Mouse (Mus musculus) activated CD4-positive, CD25-positive, alpha-beta regulatory T cell, adult 4 months (primary cell): ENCODE data around the gene Smim24. TPM values are rescaled to one million over a fixed set of nuclear protein-coding genes. Genes with fewer than 3 reads are reported as not detected.

ENCODE experiments used
- ATAC-seq: one replicate; pipeline ENCODE4 v1.8.0; 2017
- polyA plus RNA-seq, 2 experiments: library from polyadenylated mRNA; unstranded; fragments of 100-300 nt; shearing (Covaris generic); gene quantifications; one replicate each; pipeline ENCODE4 v1.2.1; 2017

Gene Smim24
- polyA plus RNA-seq, 2 experiments from 2014 or later = 7.3 to 13.3 TPM

GRCm38 (mm10) chr10:81392270-81392669 is 581 bp upstream of the Smim24 start:
- no peak for ATAC-seq

DNA sequence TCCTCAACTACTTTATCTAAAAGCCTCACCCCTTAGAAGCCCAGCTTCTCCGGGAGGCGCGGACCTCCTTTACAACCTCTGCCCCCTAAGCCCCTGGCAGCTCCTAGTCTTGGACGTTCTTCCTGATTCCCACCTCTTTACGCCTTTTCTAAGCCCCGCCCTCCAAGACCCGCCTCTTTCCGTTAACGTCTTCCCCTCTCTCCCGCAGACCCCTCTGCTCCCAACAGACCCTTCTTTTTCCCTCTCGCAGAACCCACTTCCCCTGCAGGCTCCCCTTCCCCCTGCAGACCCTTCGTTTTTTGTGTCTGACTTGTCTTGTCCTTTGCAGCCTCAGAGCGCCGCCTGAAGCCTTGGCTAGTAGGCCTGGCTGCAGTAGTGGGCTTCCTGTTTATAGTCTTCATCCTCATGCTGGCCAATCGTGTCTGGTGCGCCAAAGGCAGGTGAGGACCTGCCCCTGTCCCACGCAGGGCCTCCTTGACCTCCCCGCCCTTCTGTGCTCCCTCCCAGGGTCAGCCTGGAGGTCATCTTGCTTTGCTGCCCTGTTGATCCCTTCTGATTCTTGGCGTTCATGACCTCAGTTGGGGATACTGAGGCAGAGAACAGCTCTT is 709 bp downstream of the Smim24 start:
- no peak for ATAC-seq

DNA sequence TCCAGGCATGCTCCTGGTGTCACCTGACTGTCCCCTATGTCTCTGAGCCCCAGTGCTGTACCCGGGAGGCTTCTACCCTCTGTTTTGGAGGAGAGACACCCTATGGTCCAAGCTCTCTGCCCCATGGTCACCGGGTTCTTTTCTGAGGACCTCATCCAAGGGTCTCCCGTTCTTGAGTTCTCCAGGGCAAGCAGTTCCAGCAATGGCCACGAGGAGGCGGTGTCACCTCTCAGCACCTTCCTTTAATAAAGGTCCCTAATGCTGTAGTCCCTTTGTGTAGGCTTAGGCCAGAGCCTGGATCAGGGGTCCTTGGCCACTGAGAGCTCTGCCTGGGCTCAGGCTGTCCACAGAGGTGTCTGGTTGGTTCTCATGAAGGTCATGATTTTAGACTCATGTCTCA is 2.3 kb downstream of the Smim24 start:
- ATAC-seq = peak; percentile 43

- ATAC-seq = no peak
Measured at GRCm38 (mm10) chr10:81395865-81396264, 3.0 kb downstream of the Smim24 start.

DNA sequence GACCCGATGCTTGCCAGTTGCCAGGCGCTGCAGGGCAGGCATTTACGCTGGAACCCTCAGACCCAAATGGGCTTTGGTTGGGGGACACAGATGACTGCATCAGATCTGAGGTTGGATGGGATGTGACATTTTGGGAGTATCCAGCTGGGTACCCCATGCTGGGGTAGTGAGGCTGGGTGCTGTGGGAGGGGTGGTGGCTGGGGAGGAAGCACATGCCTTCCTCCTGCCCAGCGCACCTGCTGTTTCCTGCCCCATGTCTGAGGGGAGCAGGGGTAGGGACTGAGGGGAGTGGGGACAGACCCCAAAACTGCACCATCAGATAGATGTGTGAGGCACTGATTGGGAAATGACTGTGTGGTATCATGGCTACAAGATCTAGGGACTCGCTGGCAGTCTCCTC is 3.9 kb downstream of the Smim24 start:
- no peak for ATAC-seq

GRCm38 (mm10) chr10:81399296-81399695 is 6.4 kb downstream of the Smim24 start:
- ATAC-seq = no peak

DNA sequence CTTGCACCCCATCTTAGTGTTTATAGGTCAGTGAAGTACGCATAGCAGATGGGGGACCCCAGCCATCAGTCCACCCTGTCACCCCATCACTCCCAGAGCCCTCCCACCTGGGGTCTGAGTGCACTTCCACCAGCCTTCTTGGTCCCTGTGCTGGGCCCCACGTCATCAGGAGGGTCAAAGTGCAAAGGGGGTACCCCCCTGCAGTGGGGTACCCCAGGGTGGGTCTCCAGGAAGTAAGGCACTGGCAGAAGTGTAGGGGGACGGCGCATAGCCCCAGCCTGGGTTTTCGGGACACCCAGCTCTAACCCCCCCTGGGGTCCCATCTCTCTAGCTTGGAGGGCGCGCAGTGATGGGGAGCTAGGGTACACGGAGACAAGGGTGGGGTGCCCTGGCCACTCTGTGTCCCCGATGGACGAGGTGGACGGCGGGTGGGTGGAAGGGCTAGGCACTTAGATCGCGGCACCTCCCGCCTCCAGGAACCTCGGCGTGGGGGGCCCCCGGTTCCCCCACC is 7.0 kb downstream of the Smim24 start:
- ATAC-seq = no peak

DNA sequence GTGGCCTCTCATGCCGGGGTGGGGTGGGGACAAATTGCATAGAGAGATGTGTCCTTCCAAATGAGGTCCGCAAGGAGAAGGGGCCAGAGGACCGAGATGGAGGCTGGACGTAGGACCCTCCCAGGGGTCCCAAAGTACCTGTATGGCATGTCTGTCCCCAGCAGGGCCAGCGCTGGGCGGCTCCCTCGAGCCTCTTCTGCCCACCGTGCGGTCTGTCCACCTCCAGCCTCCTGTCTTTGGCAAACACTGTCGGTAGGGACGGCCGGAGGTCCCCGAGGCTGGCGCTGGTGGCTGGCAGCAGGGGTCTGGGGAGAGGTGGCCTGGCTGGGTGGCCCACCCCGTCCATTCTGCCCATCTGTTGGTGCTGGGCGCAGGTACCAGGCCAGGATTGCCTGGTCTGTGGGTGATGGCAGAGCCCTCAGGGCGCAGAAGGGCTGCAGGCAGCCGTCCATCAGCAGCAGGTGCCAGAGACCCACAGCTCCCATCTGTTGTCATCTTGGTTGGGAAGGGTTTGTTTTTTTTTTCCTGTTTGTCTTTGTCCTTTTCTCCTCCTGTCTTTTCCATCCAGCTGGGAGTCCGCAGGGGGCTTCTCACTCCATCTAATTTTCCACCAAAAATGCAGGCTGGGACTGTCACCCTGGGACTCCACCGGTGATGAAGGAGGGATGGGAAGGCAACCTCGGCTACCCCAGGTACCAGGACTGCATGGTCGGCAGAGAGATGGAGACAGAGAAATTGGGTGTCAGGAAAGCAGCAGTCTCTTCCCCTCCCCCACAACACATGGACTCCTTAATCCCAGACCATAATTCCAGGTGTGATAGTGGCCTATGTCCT is 7.7 kb downstream of the Smim24 start:
- no peak for ATAC-seq

- ATAC-seq = no peak
Measured at GRCm38 (mm10) chr10:81401205-81401520, 8.3 kb downstream of the Smim24 start.

GRCm38 (mm10) chr10:81401521-81402226 is 8.8 kb downstream of the Smim24 start:
- peak; percentile 45 for ATAC-seq

- no peak for ATAC-seq
Measured at GRCm38 (mm10) chr10:81402227-81402765, 9.4 kb downstream of the Smim24 start.

DNA sequence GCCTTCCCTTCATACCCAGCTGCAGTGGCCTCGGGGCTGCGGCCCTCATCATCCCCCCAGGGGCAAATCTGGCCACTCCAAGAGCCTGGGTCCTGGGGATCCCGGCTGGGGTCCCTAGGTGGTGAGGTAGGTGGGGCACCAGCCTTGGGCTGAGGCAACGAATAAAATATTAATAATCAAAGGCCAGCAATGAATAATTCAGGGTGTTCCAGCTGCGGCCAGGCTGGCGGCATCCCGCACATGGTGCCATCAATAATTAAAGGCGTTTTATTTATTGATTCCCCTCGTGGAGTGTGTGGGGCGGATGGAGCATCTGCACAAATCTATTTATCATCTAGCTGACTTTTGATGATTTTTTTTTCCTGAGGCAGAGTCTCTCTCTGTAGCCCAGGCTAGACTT is 10.7 kb downstream of the Smim24 start:
- no peak for ATAC-seq

GRCm38 (mm10) chr10:81404082-81404481 is 11.2 kb downstream of the Smim24 start:
- no peak for ATAC-seq

DNA sequence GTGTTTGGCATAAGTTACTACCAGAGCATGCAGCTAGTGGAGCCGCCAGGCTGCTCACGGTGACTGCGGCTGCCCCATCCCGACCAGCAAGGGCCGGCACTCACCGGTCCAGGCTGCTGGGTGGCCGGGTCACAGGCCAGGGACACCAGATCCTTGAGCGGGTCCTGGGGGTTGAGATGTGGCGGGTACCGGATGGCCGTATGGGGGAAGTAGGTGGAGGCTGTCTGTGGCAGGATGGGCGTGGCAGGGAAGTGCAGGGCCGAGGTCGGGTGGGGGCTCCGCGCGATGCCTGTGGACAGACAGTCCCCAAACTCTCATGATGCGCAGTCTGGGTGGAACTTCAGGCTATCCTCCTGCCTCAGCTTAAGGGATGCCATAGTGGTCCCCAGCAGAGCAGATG is 11.9 kb downstream of the Smim24 start:
- peak; percentile 25 for ATAC-seq

- ATAC-seq = peak; percentile 13
Measured at GRCm38 (mm10) chr10:81405588-81406201, 12.8 kb downstream of the Smim24 start.

DNA sequence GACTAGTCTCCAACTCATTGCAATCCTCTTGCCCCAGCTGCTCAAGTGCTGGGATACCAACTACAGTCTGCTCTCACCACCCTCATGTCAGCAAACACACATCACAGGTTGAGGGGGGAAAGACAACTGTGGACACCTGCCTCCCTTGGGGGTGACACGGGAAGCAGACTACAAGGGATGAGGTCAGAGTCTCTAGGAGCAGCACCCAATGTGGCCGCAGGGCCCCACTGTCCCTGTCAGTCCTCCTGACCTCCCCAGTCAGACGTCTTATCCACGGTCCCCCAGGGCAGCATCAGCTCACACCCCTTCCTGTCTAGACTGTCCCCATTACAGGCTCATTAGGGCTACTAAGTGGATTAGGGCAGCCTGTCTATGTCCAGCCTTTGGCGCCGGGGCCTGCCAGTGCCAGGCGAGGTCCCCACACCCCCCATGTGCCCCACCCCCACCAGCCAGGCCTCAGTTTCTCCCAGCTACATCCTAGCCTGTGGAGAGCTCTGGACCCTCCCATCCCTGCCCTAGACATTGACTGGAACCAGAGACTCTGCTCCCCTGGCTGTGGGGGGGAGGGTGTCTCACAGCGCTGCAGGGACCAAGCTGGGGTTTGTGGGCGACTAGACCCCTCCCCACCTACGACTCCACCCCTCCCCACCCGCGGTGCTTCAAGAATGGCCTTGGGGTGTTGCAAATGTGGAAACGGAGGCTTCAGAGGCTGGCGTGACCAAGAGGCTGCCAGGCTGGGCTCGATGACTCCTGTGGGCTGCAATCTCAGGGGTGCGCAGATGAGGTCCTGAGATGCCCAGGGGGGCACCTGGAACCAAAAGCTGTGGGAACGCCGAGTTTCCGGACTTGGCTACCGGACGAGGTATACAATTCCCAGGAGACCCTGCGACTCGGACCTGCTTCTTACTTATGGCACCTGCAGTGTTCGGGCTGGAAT is 13.9 kb downstream of the Smim24 start:
- ATAC-seq = no peak

GRCm38 (mm10) chr10:81407539-81408423 is 14.9 kb downstream of the Smim24 start:
- ATAC-seq = peak; percentile 82

GRCm38 (mm10) chr10:81408424-81408729 is 15.5 kb downstream of the Smim24 start:
- no peak for ATAC-seq

DNA sequence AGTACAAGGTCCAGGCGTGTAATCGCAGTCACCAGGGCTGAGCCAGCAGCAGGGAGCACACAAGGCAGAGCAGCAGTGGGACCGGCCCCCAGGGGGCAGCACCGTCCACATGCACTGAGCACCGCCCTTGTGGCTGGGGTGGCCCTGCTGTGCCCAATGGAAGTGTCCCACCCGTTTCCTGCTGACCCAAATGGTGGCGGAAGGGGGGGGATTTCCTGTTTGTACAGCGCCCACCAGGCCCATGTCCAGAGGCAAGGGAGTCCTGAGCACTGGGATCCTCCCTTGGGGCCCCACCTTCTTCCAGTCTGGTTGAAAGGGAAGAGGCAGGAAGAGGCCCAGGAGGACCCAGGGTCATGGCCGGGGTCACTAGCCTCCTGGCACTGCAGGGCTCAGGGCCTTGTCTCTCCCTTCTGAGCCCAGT is 16.0 kb downstream of the Smim24 start:
- no peak for ATAC-seq

DNA sequence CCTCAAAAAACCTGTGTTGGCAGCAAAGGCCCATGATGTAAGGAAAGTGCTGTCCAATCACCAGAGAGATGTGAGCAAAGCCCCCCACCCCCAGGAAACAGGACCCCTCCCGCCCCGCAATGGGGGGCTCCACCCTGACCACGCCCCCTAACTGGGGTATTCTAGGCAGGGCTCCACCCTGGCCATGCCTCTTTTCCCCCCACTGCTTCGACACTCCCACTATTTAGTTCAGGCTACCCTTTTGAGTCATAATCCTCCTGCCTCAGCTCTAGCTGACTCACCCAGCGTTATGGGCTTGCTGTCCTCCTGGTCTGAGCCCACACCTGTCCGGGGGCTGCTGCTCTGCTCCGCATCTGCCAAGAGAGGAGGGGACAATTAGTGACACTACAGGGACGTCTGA is 16.5 kb downstream of the Smim24 start:
- ATAC-seq = no peak

DNA sequence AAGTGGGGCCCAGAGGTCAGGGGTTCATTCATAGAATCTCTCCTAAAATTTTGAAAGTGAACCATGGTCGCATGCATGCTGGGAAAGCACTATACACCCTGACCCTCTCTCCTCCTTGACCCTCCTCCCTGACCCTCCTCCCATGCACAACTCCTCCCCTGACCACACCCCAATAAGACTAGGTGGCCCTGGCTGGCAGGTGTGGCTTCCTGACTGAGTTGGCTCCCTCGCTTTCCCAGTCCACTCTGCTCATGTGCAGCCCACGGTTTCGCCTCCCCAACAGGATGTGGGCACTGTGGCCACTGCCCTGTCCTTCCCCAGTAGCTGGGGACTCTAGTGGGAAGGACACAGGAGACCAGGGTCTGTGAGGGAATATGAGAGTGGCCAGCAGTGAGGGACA is 17.5 kb downstream of the Smim24 start:
- ATAC-seq = no peak
